Mouse (Mus musculus) erythroid progenitor cell, adult 5-6 weeks (primary cell): ENCODE results near the gene Zfp748. TPM values are rescaled to one million over a fixed set of nuclear protein-coding genes. Genes with fewer than 3 reads are reported as not detected.

Experiments used
- ATAC-seq: replicated peaks from 2 replicates; pipeline ENCODE4 v1.8.0; 2016; ENCODE audit warnings: moderate number of reproducible peaks, mild to moderate bottlenecking, moderate TSS enrichment, inconsistent platforms; ENCODE audit not compliant: poor library complexity, low FRiP score, severe bottlenecking
- total RNA-seq, 2 experiments: library from RNA; stranded (forward) in 1 of 2; stranded (reverse) in 1 of 2; fragments of 150-400 nt in 1 of 2; fragments of 186-747, 209-891 nt in 1 of 2; gene quantifications; 2 replicates each; pipeline versions ENCODE4 v1.2.3 to v1.2.4; 2015 to 2017; ENCODE audit warnings: low replicate concordance in 2 of 2

Gene Zfp748
- total RNA-seq (2015; ENCODE audit: low replicate concordance) (5.8 and 9.2 TPM in 2 replicates), total RNA-seq (2017; ENCODE audit: low replicate concordance) (4.2 and 7.1 TPM in 2 replicates)

- no peak for ATAC-seq
These were observed at the start of gene Zfp748 for GRCm38 (mm10) chr13:67553730-67554129. Gene Zfp748 (minus strand): TSS chr13:67553830.

GRCm38 (mm10) chr13:67572591-67573189 lies 19.1 kb upstream of the Zfp748 start:
- no peak for ATAC-seq

- peak; percentile 92 for ATAC-seq
These were observed 904 bp downstream of the Zfp748 start for GRCm38 (mm10) chr13:67552505-67553346.

- no peak for ATAC-seq
These were observed 7.7 kb downstream of the Zfp748 start for GRCm38 (mm10) chr13:67545941-67546340.

GRCm38 (mm10) chr13:67527049-67527730 lies 26.4 kb downstream of the Zfp748 start:
- no peak for ATAC-seq

GRCm38 (mm10) chr13:67525753-67526410 lies 27.7 kb downstream of the Zfp748 start, which contains the start of the genes Gm26965 and Zfp87:
Gene Gm26965 (minus strand): TSS chr13:67526151.
Gene Zfp87 (minus strand): TSS chr13:67526177.
- peak; percentile 99 for ATAC-seq

- ATAC-seq = no peak
These were observed 52.7 kb downstream of the Zfp748 start for GRCm38 (mm10) chr13:67500908-67501307.

GRCm38 (mm10) chr13:67500084-67500719 lies 53.4 kb downstream of the Zfp748 start, which contains the start of gene Zfp58:
Gene Zfp58 (minus strand): TSS chr13:67500555.
- ATAC-seq = peak; percentile 65

GRCm38 (mm10) chr13:67495631-67496030 lies 58.0 kb downstream of the Zfp748 start:
- ATAC-seq = no peak

Other genes starting within 250 kb of the Zfp748 start
- not detected in 2 replicates for gene Zfp457, start 247.3 kb downstream of the Zfp748 start, total RNA-seq (2015; ENCODE audit: low replicate concordance)
- 1.4 TPM in 1 of 2 replicates, not detected in the other for gene Zfp457, start 247.3 kb downstream of the Zfp748 start, total RNA-seq (2017; ENCODE audit: low replicate concordance)
- gene Zfp595, start 221.3 kb downstream of the Zfp748 start, total RNA-seq (2015; ENCODE audit: low replicate concordance) = 3.4 and 6.5 TPM in 2 replicates
- 4.2 and 4.6 TPM in 2 replicates for gene Zfp595, start 221.3 kb downstream of the Zfp748 start, total RNA-seq (2017; ENCODE audit: low replicate concordance)
- 11.7 TPM in 1 of 2 replicates, not detected in the other for gene Gm28044, start 193.3 kb downstream of the Zfp748 start, total RNA-seq (2015; ENCODE audit: low replicate concordance)
- not detected in 2 replicates for gene Gm28044, start 193.3 kb downstream of the Zfp748 start, total RNA-seq (2017; ENCODE audit: low replicate concordance)
- 0.84 and 4.7 TPM in 2 replicates for gene Zfp953, start 193.2 kb downstream of the Zfp748 start, total RNA-seq (2015; ENCODE audit: low replicate concordance)
- gene Zfp953, start 193.2 kb downstream of the Zfp748 start, total RNA-seq (2017; ENCODE audit: low replicate concordance) = 4.5 and 5.8 TPM in 2 replicates
- not detected in 2 replicates for gene Gm28041, start 178.1 kb downstream of the Zfp748 start, total RNA-seq (2015; ENCODE audit: low replicate concordance)
- gene Gm28041, start 178.1 kb downstream of the Zfp748 start, total RNA-seq (2017; ENCODE audit: low replicate concordance) = not detected in 2 replicates
- gene Zfp456, start 178.0 kb downstream of the Zfp748 start, total RNA-seq (2015; ENCODE audit: low replicate concordance) = 1.4 TPM in 1 of 2 replicates, not detected in the other
- 4.7 TPM in 1 of 2 replicates, not detected in the other for gene Zfp456, start 178.0 kb downstream of the Zfp748 start, total RNA-seq (2017; ENCODE audit: low replicate concordance)
- gene Zfp429, start 154.0 kb downstream of the Zfp748 start, total RNA-seq (2015; ENCODE audit: low replicate concordance) = not detected in 2 replicates
- 4.0 TPM in 1 of 2 replicates, not detected in the other for gene Zfp429, start 154.0 kb downstream of the Zfp748 start, total RNA-seq (2017; ENCODE audit: low replicate concordance)
- gene Zfp459, start 132.4 kb downstream of the Zfp748 start, total RNA-seq (2015; ENCODE audit: low replicate concordance) = not detected in 2 replicates
- 0.13 TPM in 1 of 2 replicates, not detected in the other for gene Zfp459, start 132.4 kb downstream of the Zfp748 start, total RNA-seq (2017; ENCODE audit: low replicate concordance)
- gene Zfp874a, start 102.2 kb downstream of the Zfp748 start, total RNA-seq (2015; ENCODE audit: low replicate concordance) = 0.84 and 7.2 TPM in 2 replicates
- 3.4 and 4.9 TPM in 2 replicates for gene Zfp874a, start 102.2 kb downstream of the Zfp748 start, total RNA-seq (2017; ENCODE audit: low replicate concordance)
- gene Zfp874b, start 69.6 kb downstream of the Zfp748 start, total RNA-seq (2015; ENCODE audit: low replicate concordance) = 2.9 and 7.1 TPM in 2 replicates
- gene Zfp874b, start 69.6 kb downstream of the Zfp748 start, total RNA-seq (2017; ENCODE audit: low replicate concordance) = 4.6 and 5.7 TPM in 2 replicates
- gene Zfp58, start 53.3 kb downstream of the Zfp748 start, total RNA-seq (2015; ENCODE audit: low replicate concordance) = 3.2 and 5.0 TPM in 2 replicates
- 1.8 TPM in 1 of 2 replicates, not detected in the other for gene Zfp58, start 53.3 kb downstream of the Zfp748 start, total RNA-seq (2017; ENCODE audit: low replicate concordance)
- not detected in 2 replicates for gene Gm26965, start 27.7 kb downstream of the Zfp748 start, total RNA-seq (2015; ENCODE audit: low replicate concordance)
- gene Gm26965, start 27.7 kb downstream of the Zfp748 start, total RNA-seq (2017; ENCODE audit: low replicate concordance) = not detected in 2 replicates
- gene Zfp87, start 27.7 kb downstream of the Zfp748 start, total RNA-seq (2015; ENCODE audit: low replicate concordance) = 5.0 and 11.3 TPM in 2 replicates
- gene Zfp87, start 27.7 kb downstream of the Zfp748 start, total RNA-seq (2017; ENCODE audit: low replicate concordance) = 2.0 and 6.7 TPM in 2 replicates
- gene Zfp729b, start 55.9 kb upstream of the Zfp748 start, total RNA-seq (2015; ENCODE audit: low replicate concordance) = 4.2 and 6.5 TPM in 2 replicates
- 3.0 and 5.1 TPM in 2 replicates for gene Zfp729b, start 55.9 kb upstream of the Zfp748 start, total RNA-seq (2017; ENCODE audit: low replicate concordance)
- not detected in 2 replicates for gene Gm49345, start 83.9 kb upstream of the Zfp748 start, total RNA-seq (2015; ENCODE audit: low replicate concordance)
- 0.13 TPM in 1 of 2 replicates, not detected in the other for gene Gm49345, start 83.9 kb upstream of the Zfp748 start, total RNA-seq (2017; ENCODE audit: low replicate concordance)
- gene Zfp729a, start 84.0 kb upstream of the Zfp748 start, total RNA-seq (2015; ENCODE audit: low replicate concordance) = 1.3 and 4.3 TPM in 2 replicates
- gene Zfp729a, start 84.0 kb upstream of the Zfp748 start, total RNA-seq (2017; ENCODE audit: low replicate concordance) = 1.2 and 6.0 TPM in 2 replicates
- gene Zfp738, start 133.2 kb upstream of the Zfp748 start, total RNA-seq (2015; ENCODE audit: low replicate concordance) = 1.3 and 7.2 TPM in 2 replicates
- gene Zfp738, start 133.2 kb upstream of the Zfp748 start, total RNA-seq (2017; ENCODE audit: low replicate concordance) = 1.1 and 1.4 TPM in 2 replicates
- 0.42 and 4.7 TPM in 2 replicates for gene Zfp65, start 175.3 kb upstream of the Zfp748 start, total RNA-seq (2015; ENCODE audit: low replicate concordance)
- gene Zfp65, start 175.3 kb upstream of the Zfp748 start, total RNA-seq (2017; ENCODE audit: low replicate concordance) = 0.39 and 1.6 TPM in 2 replicates
- 4.2 and 4.3 TPM in 2 replicates for gene Zfp85, start 201.4 kb upstream of the Zfp748 start, total RNA-seq (2015; ENCODE audit: low replicate concordance)
- gene Zfp85, start 201.4 kb upstream of the Zfp748 start, total RNA-seq (2017; ENCODE audit: low replicate concordance) = 0.23 TPM in 1 of 2 replicates, not detected in the other
- gene Zfp493, start 225.9 kb upstream of the Zfp748 start, total RNA-seq (2015; ENCODE audit: low replicate concordance) = not detected in 2 replicates
- 0.39 and 0.76 TPM in 2 replicates for gene Zfp493, start 225.9 kb upstream of the Zfp748 start, total RNA-seq (2017; ENCODE audit: low replicate concordance)